Mouse (Mus musculus) CH12.LX (cell line): ENCODE measurements around the gene Zmat3. TPM values are rescaled to one million over a fixed set of nuclear protein-coding genes. Genes with fewer than 3 reads are reported as not detected.

Source experiments
- DNase-seq: peaks from one replicate; pipeline ENCODE4 v3.0.0-alpha.2; 2013; ENCODE audit errors: extremely low read depth
- H3K27ac ChIP-seq: 2 replicates; pipeline ENCODE4 v1.5.1; 2012; ENCODE audit warnings: low read depth, mild to moderate bottlenecking, control low read depth, moderate library complexity; ENCODE audit not compliant: insufficient read depth
- H3K27me3 ChIP-seq: replicated peaks from 2 replicates; pipeline ENCODE3; 2012; ENCODE audit warnings: inconsistent platforms
- H3K36me3 ChIP-seq, 2 experiments: replicated peaks in 1 of 2; 2 replicates each; pipeline versions ENCODE3 to v1.6.1; 2012; ENCODE audit warnings: inconsistent platforms in 1 of 2, low read length in 1 of 2, mild to moderate bottlenecking in 1 of 2, mixed read lengths in 1 of 2, moderate library complexity in 1 of 2; ENCODE audit not compliant: control insufficient read depth in 1 of 2, insufficient read depth in 1 of 2
- H3K4me1 ChIP-seq, 2 experiments: 2 replicates each; pipeline ENCODE4 v1.6.1; 2012; ENCODE audit warnings: inconsistent platforms in 1 of 2, moderate library complexity in 1 of 2; ENCODE audit not compliant: insufficient read depth in 2 of 2, control insufficient read depth in 1 of 2
- H3K4me2 ChIP-seq: 2 replicates; pipeline ENCODE4 v1.6.1; 2012; ENCODE audit warnings: low read depth, mild to moderate bottlenecking, control low read depth; ENCODE audit not compliant: poor library complexity, insufficient read depth, severe bottlenecking
- H3K4me3 ChIP-seq, 3 experiments: fragments of 150-350 bp in 1 of 3; sonication (generic) in 1 of 3; replicated peaks in 1 of 3; 2 replicates each; pipeline versions ENCODE3 to v1.5.1; 2011 to 2012; ENCODE audit warnings: low read depth in 2 of 3, low read length in 2 of 3, mild to moderate bottlenecking in 2 of 3, moderate library complexity in 2 of 3, control low read depth in 1 of 3, improper control_type of control experiment in 1 of 3, inconsistent platforms in 1 of 3, mixed read lengths in 1 of 3; ENCODE audit not compliant: poor library complexity in 1 of 3
- H3K79me2 ChIP-seq: replicated peaks from 2 replicates; pipeline ENCODE4 v1.6.1; 2012; ENCODE audit warnings: mild to moderate bottlenecking, moderate library complexity; ENCODE audit not compliant: control insufficient read depth, poor library complexity, insufficient read depth, severe bottlenecking; ENCODE audit errors: extremely low read depth
- H3K9ac ChIP-seq: 2 replicates; pipeline ENCODE4 v1.6.1; 2012; ENCODE audit warnings: low read depth, mild to moderate bottlenecking, control low read depth, moderate library complexity; ENCODE audit not compliant: insufficient read depth
- H3K9me3 ChIP-seq: replicated peaks from 2 replicates; pipeline ENCODE3; 2012; ENCODE audit warnings: low read length, inconsistent platforms, mixed read lengths
- CHD1 ChIP-seq: IDR thresholded peaks from 2 replicates; pipeline ENCODE4 v1.6.1; 2012; ENCODE audit warnings: low read depth, low read length, improper control_type of control experiment, inconsistent platforms
- E2F4 ChIP-seq: IDR thresholded peaks from 2 replicates; pipeline ENCODE4 v1.6.1; 2011; ENCODE audit warnings: low read depth, low read length, improper control_type of control experiment; ENCODE audit not compliant: insufficient replicate concordance
- ELF1 ChIP-seq: IDR thresholded peaks from 2 replicates; pipeline ENCODE4 v1.6.1; 2014; ENCODE audit warnings: low read depth, mild to moderate bottlenecking, inconsistent platforms, low read length, improper control_type of control experiment
- EP300 ChIP-seq: IDR thresholded peaks from 2 replicates; pipeline ENCODE4 v1.6.1; 2011; ENCODE audit warnings: low read length, improper control_type of control experiment
- GABPA ChIP-seq: IDR thresholded peaks from 2 replicates; pipeline ENCODE4 v1.6.1; 2012; ENCODE audit warnings: low read depth, low read length, improper control_type of control experiment, inconsistent platforms; ENCODE audit not compliant: insufficient replicate concordance
- JUND ChIP-seq: conservative IDR thresholded peaks from 2 replicates; pipeline ENCODE4 v1.6.1; 2011; ENCODE audit warnings: low read depth, low read length, improper control_type of control experiment
- KAT2A ChIP-seq: IDR thresholded peaks from 2 replicates; pipeline ENCODE4 v1.6.1; 2012; ENCODE audit warnings: low read length, improper control_type of control experiment, inconsistent platforms; ENCODE audit not compliant: insufficient replicate concordance
- MAX ChIP-seq: IDR thresholded peaks from 2 replicates; pipeline ENCODE4 v1.6.1; 2011; ENCODE audit warnings: low read length, improper control_type of control experiment
- NELFE ChIP-seq: IDR thresholded peaks from 2 replicates; pipeline ENCODE4 v1.6.1; 2011; ENCODE audit warnings: low read depth, low read length, improper control_type of control experiment
- NRF1 ChIP-seq: IDR thresholded peaks from 2 replicates; pipeline ENCODE4 v1.6.1; 2014; ENCODE audit warnings: low read depth, mild to moderate bottlenecking, inconsistent platforms, low read length, improper control_type of control experiment, moderate library complexity
- POLR2AphosphoS2 ChIP-seq: IDR thresholded peaks from 2 replicates; pipeline ENCODE4 v1.6.1; 2011; ENCODE audit warnings: low read depth, low read length, improper control_type of control experiment
- RAD21 ChIP-seq: IDR thresholded peaks from 2 replicates; pipeline ENCODE4 v1.6.1; 2011; ENCODE audit warnings: low read depth, mild to moderate bottlenecking, low read length, improper control_type of control experiment, moderate library complexity
- SIN3A ChIP-seq: IDR thresholded peaks from 2 replicates; pipeline ENCODE4 v1.6.1; 2012; ENCODE audit warnings: low read length, improper control_type of control experiment, inconsistent platforms
- SMC3 ChIP-seq: IDR thresholded peaks from 2 replicates; pipeline ENCODE4 v1.6.1; 2011; ENCODE audit warnings: low read depth, low read length, improper control_type of control experiment
- TBP ChIP-seq: conservative IDR thresholded peaks from 2 replicates; pipeline ENCODE4 v1.6.1; 2011; ENCODE audit warnings: low read depth, low read length, improper control_type of control experiment
- UBTF ChIP-seq: IDR thresholded peaks from 2 replicates; pipeline ENCODE4 v1.6.1; 2012; ENCODE audit warnings: low read depth, mild to moderate bottlenecking, inconsistent platforms, low read length, improper control_type of control experiment, moderate library complexity
- USF2 ChIP-seq: conservative IDR thresholded peaks from 2 replicates; pipeline ENCODE4 v1.6.1; 2011; ENCODE audit warnings: low read depth, low read length, improper control_type of control experiment
- ZKSCAN1 ChIP-seq: IDR thresholded peaks from 2 replicates; pipeline ENCODE4 v1.6.1; 2012; ENCODE audit warnings: low read depth, inconsistent platforms, low read length, improper control_type of control experiment, borderline replicate concordance
- dilution Hi-C: fragments of 300-500 bp; cut with MboI; formaldehyde crosslinking; loops from 2 replicates; pipeline ENCODE4 v1.14.3; 2020; ENCODE audit warnings: low sequenced_read_pairs; ENCODE audit not compliant: extremely low pct_unique_long_range_greater_than_20kb, extremely low pct_ligation_motif_present
- in situ Hi-C: fragments of 300-500 bp; cut with MboI; formaldehyde crosslinking; loops from 3 replicates; pipeline ENCODE4 v1.14.3; 2019; ENCODE audit warnings: low sequenced_read_pairs, low pct_ligation_motif_present, low pct_unique_long_range_greater_than_20kb, mixed read lengths
- polyA plus RNA-seq: library from polyadenylated mRNA; unstranded; fragments of >175 nt; gene quantifications from 2 replicates; pipeline ENCODE4 v1.2.1, GENCODE M21; 2012; ENCODE audit warnings: low read depth; ENCODE audit not compliant: insufficient read length
- total RNA-seq, 2 experiments: library from RNA; depleted of rRNA; stranded (reverse); fragments of 300-350 nt in 1 of 2; fragments of >200 nt in 1 of 2; gene quantifications; 2 replicates each; pipeline ENCODE4 v1.2.3; 2012 to 2014

Zmat3 gene
- total and polyA plus RNA-seq, 3 experiments: 13.4 to 21.6 (median 17.2) TPM

GRCm38 (mm10) chr3:32341434-32341833 is 24.4 kb downstream of the Zmat3 start:
- H3K4me3 ChIP-seq: no peak overlapping the region
- no peak for DNase-seq
- dilution Hi-C loops (no loop called here), in situ Hi-C loops (loop anchor here (25.0 kb wide), 1 partner anchor 346 kb away; no protein-coding TSS in a partner anchor)
- H3K27me3 ChIP-seq: no peaks in the 10 kb centered on the region
- no peak overlapping the region for H3K4me2 ChIP-seq
- peaks cover 20% of the 10 kb centered on the region for H3K79me2 ChIP-seq
- TF ChIP-seq USF2: no peak
- no peak for TF ChIP-seq SMC3
- no peak for TF ChIP-seq MAX
- TF ChIP-seq ZKSCAN1: no peak
- TF ChIP-seq EP300: no peak
- no peak for TF ChIP-seq JUND
- TF ChIP-seq RAD21: no peak
- no peak for TF ChIP-seq UBTF
- no peak for TF ChIP-seq TBP
- TF ChIP-seq KAT2A: no peak
- TF ChIP-seq NRF1: no peak
- H3K9me3 ChIP-seq: no peaks in the 10 kb centered on the region
- no peak overlapping the region for H3K27ac ChIP-seq
- no peak overlapping the region for H3K9ac ChIP-seq
- no peaks in the 10 kb centered on the region for H3K4me1 ChIP-seq
- peaks cover 73 to 94% of the 10 kb centered on the region in 2 experiments for H3K36me3 ChIP-seq

- Histone ChIP-seq H3K4me2 (no peak overlapping the region), H3K79me2 (no peaks in the 10 kb centered on the region), H3K36me3 (peaks cover 62 to 90% of the 10 kb centered on the region in 2 experiments), H3K9me3 (no peaks in the 10 kb centered on the region), H3K9ac (no peak overlapping the region), H3K27me3 (no peaks in the 10 kb centered on the region), H3K4me3 (no peak overlapping the region), H3K27ac (no peak overlapping the region), H3K4me1 (no peaks in the 10 kb centered on the region)
- in situ Hi-C loops (loop anchor here (10.0 to 25.0 kb wide), 2 partner anchors 167 to 349 kb away; no protein-coding TSS in a partner anchor), dilution Hi-C loops (no loop called here)
- DNase-seq: no peak
- TF ChIP-seq NELFE (no peak), EP300 (no peak), ELF1 (no peak), UBTF (no peak), CHD1 (no peak), E2F4 (no peak), POLR2AphosphoS2 (no peak), GABPA (no peak), SIN3A (no peak)
Observed at GRCm38 (mm10) chr3:32338231-32338630, 27.6 kb downstream of the Zmat3 start.
